Mouse (Mus musculus) forebrain, embryonic 12.5 days (tissue): ENCODE results near the gene Mapkapk3. TPM values are rescaled to one million over a fixed set of nuclear protein-coding genes. Genes with fewer than 3 reads are reported as not detected.

Source experiments
- microRNA-seq: library from miRNA; unstranded; fragments of <30 nt; microRNA quantifications from one replicate; pipeline ENCODE4, GENCODE M21; 2017
- polyA plus RNA-seq: library from polyadenylated mRNA; unstranded; fragments of >200 nt; fragmentation: Nextera tagmentation; extraction: Ambion mirVana; gene quantifications from 2 replicates; pipeline ENCODE4 v1.2.1, GENCODE M21; 2016

Gene Mapkapk3
- polyA plus RNA-seq, 1 experiment from 2014 or later, result 3.7 TPM

Small RNA genes within 50 kb of the gene (microRNA-seq; reads per million reads assigned to microRNA genes)
- gene Gm22238, result not detected

Other genes with a start within 250 kb of the Mapkapk3 start
- gene Dock3, start 58.0 kb downstream of the Mapkapk3 start, polyA plus RNA-seq, result 12.3 and 13.8 TPM in 2 replicates
- 4.5 and 6.0 TPM in 2 replicates for gene Cish, start 6.1 kb upstream of the Mapkapk3 start, polyA plus RNA-seq
- 10.3 and 12.0 TPM in 2 replicates for gene Hemk1, start 48.5 kb upstream of the Mapkapk3 start, polyA plus RNA-seq
- gene 6430571L13Rik, start 50.7 kb upstream of the Mapkapk3 start, polyA plus RNA-seq, result 2.2 and 2.9 TPM in 2 replicates
- 3.3 and 3.4 TPM in 2 replicates for gene Cacna2d2, start 109.7 kb upstream of the Mapkapk3 start, polyA plus RNA-seq
- 43.3 and 45.0 TPM in 2 replicates for gene Tmem115, start 244.1 kb upstream of the Mapkapk3 start, polyA plus RNA-seq